Mouse (Mus musculus) left cerebral cortex, adult 18-20 months (tissue): ENCODE data around the gene Mtmr3. TPM values are rescaled to one million over a fixed set of nuclear protein-coding genes. Genes with fewer than 3 reads are reported as not detected.

ENCODE experiments used
- DNase-seq, 2 experiments: peaks; one replicate each; pipeline ENCODE4 v3.0.0; 2021 to 2022; ENCODE audit warnings: low spot score in 2 of 2, mixed read lengths in 1 of 2
- long read RNA-seq, 2 experiments: library from polyadenylated mRNA; stranded (forward); transcript quantifications; one replicate each; pipeline ENCODE4 v2.0.0; 2021
- total RNA-seq, 2 experiments: library from RNA; stranded (reverse); gene quantifications; 2 replicates each; pipeline ENCODE4 v1.2.3; 2021

Mtmr3 gene
- total RNA-seq, result 10 to 100 TPM; 70.7 to 71.3 TPM
- long read RNA-seq, experiment 1, full-length matches to known transcripts, result 21 of 47 reads
- long read RNA-seq, experiment 1, partial matches to known transcripts, result 9 of 47 reads
- long read RNA-seq, experiment 1, other reads (novel, unspliced or antisense), result 17 of 47 reads
- long read RNA-seq, experiment 2, full-length matches to known transcripts, result 10 of 30 reads
- long read RNA-seq, experiment 2, partial matches to known transcripts, result 10 of 30 reads
- long read RNA-seq, experiment 2, other reads (novel, unspliced or antisense), result 10 of 30 reads

DNA sequence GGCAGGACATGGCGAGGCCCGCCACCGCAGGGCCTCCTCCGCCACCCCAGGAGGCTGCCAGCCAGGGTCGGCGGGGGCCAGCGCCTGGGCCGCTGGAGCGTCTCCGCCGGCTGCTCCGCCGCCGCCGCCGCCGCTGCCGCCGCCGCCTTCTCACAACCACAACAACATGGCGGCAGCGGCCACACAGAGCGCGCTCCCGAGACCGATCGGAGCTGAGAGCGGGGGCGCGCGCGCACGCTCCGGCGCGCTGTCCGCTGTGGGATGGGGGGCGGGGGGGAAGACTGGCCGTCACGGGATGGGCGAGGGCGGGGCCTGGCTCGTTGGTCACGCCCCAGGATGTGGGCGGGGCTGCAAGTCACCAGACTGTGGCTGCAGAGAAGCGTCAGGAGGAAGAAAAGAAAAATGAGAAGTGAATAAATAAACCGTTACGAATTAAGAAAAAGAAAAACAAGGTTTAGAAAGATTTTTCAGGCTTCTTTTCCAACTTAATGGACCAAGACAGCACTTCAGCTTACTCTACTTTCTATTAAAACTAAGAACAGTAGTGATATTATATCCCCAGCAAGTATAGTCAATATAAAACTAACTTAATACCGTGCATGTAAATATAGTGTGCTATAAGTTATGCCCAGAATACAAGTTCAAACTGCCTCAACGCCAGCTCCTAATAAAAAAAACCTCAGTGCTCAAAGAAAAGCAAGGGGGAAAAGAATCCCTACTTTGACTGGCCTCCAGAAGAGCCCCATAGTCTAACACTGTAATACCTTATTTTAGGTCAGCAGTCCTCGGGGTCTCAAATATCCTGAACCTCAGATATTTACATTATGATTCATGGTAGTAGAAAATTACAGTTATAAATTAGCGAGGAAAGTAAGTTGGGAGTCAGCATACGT, at the start of gene Mtmr3:
Gene Mtmr3 (minus strand): TSS at position 256 of the 893 bp plus-strand sequence.
- DNase-seq, result peak; percentile 92 to 93

GRCm38 (mm10) chr11:4643722-4644121, 49.1 kb upstream of the Mtmr3 start:
- no peak for DNase-seq

DNA sequence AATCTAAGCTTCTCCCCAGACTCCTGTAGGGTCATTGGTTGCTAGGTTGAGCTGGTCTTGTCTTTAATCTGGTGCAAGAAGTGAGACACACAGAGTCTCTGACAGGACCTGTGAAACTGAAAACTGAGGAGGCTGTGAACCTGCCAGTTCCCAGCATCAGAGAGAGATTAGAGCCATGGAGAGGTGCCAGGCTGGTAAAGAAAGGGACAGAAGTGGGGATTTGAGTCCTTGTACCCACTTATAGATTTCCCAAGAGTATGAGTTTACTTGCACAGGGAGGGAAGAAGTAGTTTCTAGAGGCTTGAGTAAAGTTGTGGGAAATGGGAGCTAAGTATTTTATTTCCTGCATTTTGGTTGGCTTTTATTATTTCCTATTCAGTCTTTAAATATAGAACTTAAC, 46.5 kb upstream of the Mtmr3 start:
- no peak for DNase-seq

DNA sequence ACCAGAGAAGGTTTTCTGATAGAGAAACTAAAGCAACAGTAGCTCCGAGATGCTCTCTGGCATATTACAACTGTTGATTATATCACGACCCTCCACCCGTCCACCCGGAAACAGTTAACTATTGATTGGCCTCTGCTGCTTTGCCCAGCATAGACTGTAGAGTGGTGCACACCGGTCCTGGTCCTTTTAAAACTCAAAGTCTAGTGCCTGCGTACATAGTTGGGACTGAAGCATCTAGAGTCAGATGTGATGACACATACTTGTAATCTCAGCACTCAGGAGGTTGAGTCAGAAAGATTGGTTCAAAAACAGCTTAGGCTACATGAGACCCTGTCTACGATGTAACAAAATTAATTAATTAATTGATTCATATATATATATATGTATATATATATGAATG, 43.6 kb upstream of the Mtmr3 start:
- no peak for DNase-seq

GRCm38 (mm10) chr11:4637534-4638234, 43.0 kb upstream of the Mtmr3 start, which contains the start of gene Ascc2:
Gene Ascc2 (plus strand): TSS chr11:4637747.
- peak; percentile 85 to 89 for DNase-seq

GRCm38 (mm10) chr11:4636782-4637342, 42.2 kb upstream of the Mtmr3 start:
- DNase-seq, result peak in 1 of 2 experiments; percentile 11

DNA sequence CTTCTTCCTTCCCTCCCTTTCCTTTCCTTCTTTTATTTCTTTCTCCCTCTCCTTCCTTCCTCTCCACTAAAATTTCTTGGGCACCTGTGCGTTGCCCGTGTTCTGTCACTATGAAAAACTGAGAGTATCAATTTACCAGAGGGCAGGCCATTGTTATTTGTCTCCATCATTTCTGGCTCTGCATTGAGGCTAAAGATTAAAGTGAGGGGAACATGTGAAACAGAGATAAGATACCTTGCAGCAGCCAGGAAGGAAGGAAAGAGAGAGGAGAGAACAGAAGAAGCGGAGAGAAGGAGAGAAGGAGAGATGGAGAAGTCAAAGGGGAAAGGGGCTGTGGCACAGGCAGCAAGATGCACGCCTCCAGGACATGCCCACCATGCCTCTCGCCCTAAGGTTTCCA, 39.7 kb upstream of the Mtmr3 start:
- no peak for DNase-seq

GRCm38 (mm10) chr11:4633420-4633819, 38.8 kb upstream of the Mtmr3 start:
- no peak for DNase-seq

- DNase-seq, result no peak
These were observed 35.2 kb upstream of the Mtmr3 start for GRCm38 (mm10) chr11:4629861-4630280.

- DNase-seq, result no peak
These were observed 33.0 kb upstream of the Mtmr3 start for GRCm38 (mm10) chr11:4627636-4628035.

- DNase-seq, result no peak
These were observed 31.3 kb upstream of the Mtmr3 start for GRCm38 (mm10) chr11:4625931-4626330.

- DNase-seq, result no peak
These were observed 28.3 kb upstream of the Mtmr3 start for GRCm38 (mm10) chr11:4622997-4623396.

- DNase-seq, result no peak
These were observed 27.9 kb upstream of the Mtmr3 start for GRCm38 (mm10) chr11:4622442-4622986.

- DNase-seq, result no peak
These were observed 27.2 kb upstream of the Mtmr3 start for GRCm38 (mm10) chr11:4621866-4622265.

DNA sequence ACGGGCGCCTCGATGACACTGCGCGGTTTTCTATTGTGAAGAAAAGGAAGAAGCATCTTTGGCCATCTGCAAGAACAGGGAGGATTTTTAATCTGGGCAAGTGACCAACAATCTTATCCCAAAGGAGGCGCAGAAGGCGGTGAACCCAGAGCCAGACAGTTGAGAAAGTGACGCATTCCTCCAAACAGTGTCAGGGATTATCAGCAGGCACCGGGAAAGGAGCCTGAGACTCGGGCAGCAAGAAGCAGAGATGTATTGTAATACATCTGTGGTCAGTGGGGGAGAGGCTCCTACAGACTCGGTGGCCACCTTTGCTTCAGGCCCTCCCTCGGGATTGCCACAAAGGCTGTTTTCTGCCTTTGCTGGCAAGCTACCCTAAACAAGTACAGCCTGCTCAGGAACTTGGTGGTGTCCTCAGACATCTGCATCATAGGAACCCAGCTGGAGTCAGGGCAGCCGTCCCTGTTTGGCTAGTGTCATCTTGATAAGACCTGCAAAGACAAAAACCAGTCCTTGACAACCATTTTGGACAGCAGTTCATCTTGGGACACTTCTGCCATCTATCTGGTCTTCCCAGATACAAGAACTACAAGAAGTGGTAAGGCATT, 25.9 kb upstream of the Mtmr3 start:
- peak; percentile 12 for DNase-seq

GRCm38 (mm10) chr11:4620017-4620485, 25.4 kb upstream of the Mtmr3 start, which contains the start of gene Gm11032:
Gene Gm11032 (plus strand): TSS chr11:4620067.
- DNase-seq, result peak; percentile 39 to 49

DNA sequence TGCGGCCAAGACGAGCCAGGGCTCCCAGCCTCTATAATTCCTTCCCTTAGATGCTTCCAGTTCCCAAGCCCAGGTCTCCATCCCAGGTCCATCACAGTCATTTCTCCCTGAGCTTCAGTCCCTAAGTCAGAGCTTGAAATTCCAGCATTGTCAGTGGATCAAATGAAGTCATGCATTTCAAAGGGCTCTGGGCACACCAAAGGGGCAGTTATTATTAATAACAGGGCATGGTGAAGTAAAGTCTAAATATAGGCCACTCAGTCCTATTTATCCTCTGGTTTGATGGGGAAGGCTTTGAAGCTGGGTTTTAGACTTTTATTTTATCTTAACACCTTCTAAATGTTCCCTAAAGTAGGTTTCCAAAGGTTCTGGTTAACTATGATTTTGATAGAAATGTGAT, 17.2 kb upstream of the Mtmr3 start:
- no peak for DNase-seq

- no peak for DNase-seq
These were observed 11.9 kb upstream of the Mtmr3 start for GRCm38 (mm10) chr11:4606541-4606940.

- no peak for DNase-seq
These were observed 10.8 kb upstream of the Mtmr3 start for GRCm38 (mm10) chr11:4605414-4605813.

- no peak for DNase-seq
These were observed 9.8 kb upstream of the Mtmr3 start for GRCm38 (mm10) chr11:4604441-4604840.
